21 mouse cellular contexts compared by ENCODE assay signal in genomic region chr4:140104795-140105194, GRCm38 (mm10).
DNase-seq lines count a peak whose midpoint lies in the region; ATAC-seq and TF ChIP-seq lines count a peak whose summit lies in the region.
"Had no signal": no experiment of that assay in that cellular context is flagged by ENCODE, and none has a peak within 500 bp of the region (broad histone marks: within the 10 kb centered on the region; RNA-seq: fewer than 3 reads in every experiment).

No protein-coding gene starts in this region.

- no peaks in the 10 kb centered on the region for H3K27me3 ChIP-seq in midbrain, embryonic 14.5 days (ENCODE audit: control insufficient read depth, insufficient read depth, low read length)
- no peaks in the 10 kb centered on the region; the same call in 1 of the 2 replicates for H3K27me3 ChIP-seq in midbrain, postnatal 0 days (ENCODE audit: insufficient read depth, low read length)
- H3K27me3 ChIP-seq in forebrain, embryonic 14.5 days (replicated peaks; ENCODE audit: control insufficient read depth, insufficient read depth, low read length), result no peaks in the 10 kb centered on the region
- H3K27me3 ChIP-seq in hindbrain, embryonic 16.5 days (replicated peaks; ENCODE audit: control insufficient read depth, insufficient read depth, low read length), result peaks cover 2% of the 10 kb centered on the region; the same call in 1 of the 2 replicates

- H3K9me3 ChIP-seq in midbrain, embryonic 14.5 days (ENCODE audit: control insufficient read depth, low read length), result no peaks in the 10 kb centered on the region
- no peaks in the 10 kb centered on the region for H3K9me3 ChIP-seq in midbrain, postnatal 0 days (ENCODE audit: low read length)
- no peaks in the 10 kb centered on the region for H3K9me3 ChIP-seq in forebrain, embryonic 14.5 days (replicated peaks; ENCODE audit: control insufficient read depth, low read length)
- no peaks in the 10 kb centered on the region for H3K9me3 ChIP-seq in hindbrain, embryonic 16.5 days (ENCODE audit: control insufficient read depth, low read length)
- H3K9me3 ChIP-seq: embryonic facial prominence, embryonic 15.5 days; heart, embryonic 10.5 days; limb, embryonic 10.5 days; megakaryocyte, embryonic 14.5 days; stomach, embryonic 15.5 days had no signal

- H3K36me3 ChIP-seq in midbrain, embryonic 14.5 days (ENCODE audit: control insufficient read depth, insufficient read depth, low read length), result no peaks in the 10 kb centered on the region
- H3K36me3 ChIP-seq in midbrain, postnatal 0 days (ENCODE audit: insufficient read depth, low read length), result no peaks in the 10 kb centered on the region
- H3K36me3 ChIP-seq in forebrain, embryonic 14.5 days (ENCODE audit: control insufficient read depth, insufficient read depth, low read length), result no peaks in the 10 kb centered on the region
- H3K36me3 ChIP-seq in hindbrain, embryonic 16.5 days (ENCODE audit: control insufficient read depth, insufficient read depth, low read length), result no peaks in the 10 kb centered on the region
- H3K36me3 ChIP-seq: embryonic facial prominence, embryonic 15.5 days; heart, embryonic 10.5 days; limb, embryonic 10.5 days; stomach, embryonic 15.5 days had no signal

- no peak overlapping the region for H3K4me3 ChIP-seq in midbrain, embryonic 14.5 days (replicated peaks; ENCODE audit: low read depth, low read length)
- no peak overlapping the region for H3K4me3 ChIP-seq in midbrain, postnatal 0 days (ENCODE audit: low read depth, low read length)
- no peak overlapping the region for H3K4me3 ChIP-seq in forebrain, embryonic 14.5 days (ENCODE audit: low read depth, low read length)
- H3K4me3 ChIP-seq in hindbrain, embryonic 16.5 days (ENCODE audit: low read length), result no peak overlapping the region
- H3K4me3 ChIP-seq: embryonic facial prominence, embryonic 15.5 days; heart, embryonic 10.5 days; limb, embryonic 10.5 days; megakaryocyte, embryonic 14.5 days; stomach, embryonic 15.5 days had no signal

- peaks cover 51% of the 10 kb centered on the region for H3K4me1 ChIP-seq in midbrain, embryonic 14.5 days (ENCODE audit: control insufficient read depth, insufficient read depth, low read length)
- peaks cover 17% of the 10 kb centered on the region for H3K4me1 ChIP-seq in midbrain, postnatal 0 days (ENCODE audit: insufficient read depth, low read length)
- peaks cover 32% of the 10 kb centered on the region for H3K4me1 ChIP-seq in forebrain, embryonic 14.5 days (ENCODE audit: control insufficient read depth, insufficient read depth, low read length)
- H3K4me1 ChIP-seq in hindbrain, embryonic 16.5 days (ENCODE audit: control insufficient read depth, insufficient read depth, low read depth, low read length), result peaks cover 47% of the 10 kb centered on the region
- H3K4me1 ChIP-seq: megakaryocyte, embryonic 14.5 days had no signal

- H3K4me2 ChIP-seq in midbrain, embryonic 14.5 days (ENCODE audit: low read length), result no peak overlapping the region
- no peak overlapping the region for H3K4me2 ChIP-seq in midbrain, postnatal 0 days (ENCODE audit: low read depth, low read length, poor library complexity, severe bottlenecking)
- H3K4me2 ChIP-seq in forebrain, embryonic 14.5 days (ENCODE audit: low read length), result no peak overlapping the region
- H3K4me2 ChIP-seq in hindbrain, embryonic 16.5 days (ENCODE audit: low read length), result no peak overlapping the region
- H3K4me2 ChIP-seq: embryonic facial prominence, embryonic 15.5 days; stomach, embryonic 15.5 days had no signal

- intact Hi-C loops in left cerebral cortex, postnatal 36 days (cut with DNase I), result loop anchor here (10.0 kb wide), 2 partner anchors 140 to 440 kb away; partner anchors contain the start of gene Igsf21

- TF ChIP-seq CTCF in midbrain, postnatal 0 days (IDR thresholded peaks at IDR 0.05), result no peak

- H3K27ac ChIP-seq in midbrain, embryonic 14.5 days (replicated peaks; ENCODE audit: low read depth, low read length), result peak overlapping the region; percentile 52
- no peak overlapping the region for H3K27ac ChIP-seq in midbrain, postnatal 0 days (ENCODE audit: low read depth, low read length)
- H3K27ac ChIP-seq in forebrain, embryonic 14.5 days (ENCODE audit: low read depth, low read length), result peak overlapping the region; percentile 52
- no peak overlapping the region for H3K27ac ChIP-seq in hindbrain, embryonic 16.5 days (ENCODE audit: low read depth, low read length)
- H3K27ac ChIP-seq: embryonic facial prominence, embryonic 15.5 days; heart, embryonic 10.5 days; limb, embryonic 10.5 days; stomach, embryonic 15.5 days had no signal

- no peak overlapping the region for H3K9ac ChIP-seq in midbrain, embryonic 14.5 days (replicated peaks; ENCODE audit: low read length)
- H3K9ac ChIP-seq in midbrain, postnatal 0 days (replicated peaks; ENCODE audit: low read length, poor library complexity, severe bottlenecking), result no peak overlapping the region
- H3K9ac ChIP-seq in forebrain, embryonic 14.5 days (ENCODE audit: low read length), result no peak overlapping the region; the same call in 1 of the 2 replicates
- peak overlapping the region; percentile 36; the same call in 1 of the 2 replicates for H3K9ac ChIP-seq in hindbrain, embryonic 16.5 days (ENCODE audit: low read depth, low read length)
- H3K9ac ChIP-seq: embryonic facial prominence, embryonic 15.5 days; liver, postnatal 0 days; stomach, embryonic 15.5 days had no signal

- 5% methylated on average over 6 of the region's 6 CpGs for WGBS in midbrain, embryonic 14.5 days
- WGBS in midbrain, postnatal 0 days, result 23% methylated on average over 5 of the region's 6 CpGs
- WGBS in forebrain, embryonic 14.5 days, result 5% methylated on average over 6 of the region's 6 CpGs
- 5% methylated on average over 6 of the region's 6 CpGs for WGBS in hindbrain, embryonic 16.5 days

- no peak for ATAC-seq in midbrain, embryonic 14.5 days (ENCODE audit: low FRiP score, low TSS enrichment)
- ATAC-seq in midbrain, postnatal 0 days (ENCODE audit: low FRiP score), result no peak
- ATAC-seq in forebrain, embryonic 14.5 days, result 0 out of 2 replicates have a peak, but pooled peaks have one; percentile 24
- ATAC-seq in hindbrain, embryonic 16.5 days, result no peak
- ATAC-seq: liver, postnatal 0 days; Patski had no signal

- DNase-seq in midbrain, embryonic 14.5 days, result peak; percentile 76
- DNase-seq in midbrain, postnatal 0 days (ENCODE audit: low spot score), result no peak
- peak; percentile 67 for DNase-seq in forebrain, embryonic 14.5 days (ENCODE audit: low spot score)
- DNase-seq in adrenal gland, postnatal 10 days, result no peak
- DNase-seq in thymus, postnatal 14 days, result no peak
- no peak for DNase-seq in left cerebral cortex, postnatal 36 days (ENCODE audit: low spot score in 2 of 2)
- DNase-seq: adrenal gland, postnatal 14 days; cerebellum, adult 11 months; kidney, adult 2 months; kidney, postnatal 14 days; liver, postnatal 0 days; lung, postnatal 14 days; retina, postnatal 1 day; thymus, adult 18-20 months had no signal

Comparison
In these comparisons a context has a peak if more than half of its experiments do, and no peak if none do; other contexts are left out.
1. DNase-seq: peak in midbrain, embryonic 14.5 days (single experiment) and forebrain, embryonic 14.5 days (single experiment); none in midbrain, postnatal 0 days (single experiment), adrenal gland, postnatal 10 days (single experiment), thymus, postnatal 14 days (single experiment) and left cerebral cortex, postnatal 36 days (0 of 2).
2. H3K27ac ChIP-seq: peak in midbrain, embryonic 14.5 days (single experiment) and forebrain, embryonic 14.5 days (single experiment); none in midbrain, postnatal 0 days (single experiment) and hindbrain, embryonic 16.5 days (single experiment).